Mouse (Mus musculus) layer of hippocampus, adult 9-10 months (tissue): ENCODE measurements around the gene Elmsan1.

Source experiments
- DNase-seq: peaks from one replicate; pipeline ENCODE4 v3.0.0; 2022; ENCODE audit warnings: low spot score

Elmsan1 gene

GRCm38 (mm10) chr12:84148622-84149012, 70.1 kb downstream of the Elmsan1 start:
- no peak for DNase-seq

DNA sequence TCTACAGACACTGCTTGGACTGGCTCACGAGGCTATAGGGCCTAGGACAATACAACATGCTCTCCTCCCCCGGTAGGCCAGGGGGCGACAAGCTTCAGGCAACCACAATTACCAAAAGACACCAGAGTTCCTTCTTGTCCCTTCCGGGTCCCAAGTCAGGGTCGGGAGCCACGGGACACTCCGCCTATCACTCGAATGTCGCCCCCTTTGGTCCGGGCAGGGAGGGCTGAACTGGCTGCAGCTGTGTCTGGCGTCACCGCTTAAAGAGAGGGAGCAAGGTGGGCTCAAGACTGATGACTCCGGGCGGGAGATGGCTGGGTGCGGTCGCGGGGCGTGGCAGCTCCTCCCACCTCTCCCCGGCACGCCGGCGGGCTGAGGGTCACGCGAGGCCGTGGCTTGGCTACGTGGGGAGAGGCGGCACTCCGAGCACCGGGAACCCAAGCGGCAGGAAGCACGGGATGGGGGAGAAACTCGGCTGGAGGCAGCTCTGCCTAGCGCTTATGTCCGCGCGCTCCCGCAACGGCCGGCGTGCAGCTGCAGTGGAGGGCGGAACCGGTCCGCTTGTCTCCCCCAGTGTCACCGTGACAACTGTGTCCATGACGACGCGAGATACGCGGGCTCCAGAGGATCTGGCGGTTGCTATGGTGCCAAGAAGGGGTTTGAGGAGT, 70.6 kb downstream of the Elmsan1 start, which contains the start of gene Pnma1:
Pnma1 (minus strand) TSS at position 536 of the 668 bp plus-strand sequence.
- DNase-seq, result no peak

- no peak for DNase-seq
Observed at GRCm38 (mm10) chr12:84142281-84143050, 76.2 kb downstream of the Elmsan1 start.

GRCm38 (mm10) chr12:84141271-84141670, 77.4 kb downstream of the Elmsan1 start:
- no peak for DNase-seq

- no peak for DNase-seq
Observed at GRCm38 (mm10) chr12:84140135-84140534, 78.5 kb downstream of the Elmsan1 start.

GRCm38 (mm10) chr12:84137131-84137530, 81.5 kb downstream of the Elmsan1 start:
- no peak for DNase-seq

- DNase-seq, result no peak
Observed at GRCm38 (mm10) chr12:84132265-84132664, 86.4 kb downstream of the Elmsan1 start.

DNA sequence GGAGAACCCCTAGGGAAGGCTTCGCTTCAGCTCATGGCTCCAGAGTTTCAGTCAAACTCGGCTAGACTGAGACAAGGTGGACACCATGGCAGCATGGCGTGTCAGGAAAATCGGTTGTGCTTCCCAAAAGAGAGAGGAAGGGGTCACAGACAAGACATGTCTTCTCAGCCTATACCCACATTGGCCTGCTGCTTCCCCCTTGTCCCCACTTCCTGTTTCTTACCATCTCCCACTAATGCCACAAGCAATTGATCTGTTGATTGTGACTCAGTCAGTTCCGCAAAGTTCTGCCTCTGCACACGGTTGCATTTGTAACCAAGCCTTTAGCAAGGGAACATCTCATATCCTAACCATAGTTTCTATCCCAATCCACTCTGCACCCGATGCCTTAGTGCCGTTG, 88.8 kb downstream of the Elmsan1 start:
- no peak for DNase-seq

GRCm38 (mm10) chr12:84128576-84128975, 90.1 kb downstream of the Elmsan1 start:
- DNase-seq, result no peak

GRCm38 (mm10) chr12:84126899-84127298, 91.8 kb downstream of the Elmsan1 start:
- no peak for DNase-seq

DNA sequence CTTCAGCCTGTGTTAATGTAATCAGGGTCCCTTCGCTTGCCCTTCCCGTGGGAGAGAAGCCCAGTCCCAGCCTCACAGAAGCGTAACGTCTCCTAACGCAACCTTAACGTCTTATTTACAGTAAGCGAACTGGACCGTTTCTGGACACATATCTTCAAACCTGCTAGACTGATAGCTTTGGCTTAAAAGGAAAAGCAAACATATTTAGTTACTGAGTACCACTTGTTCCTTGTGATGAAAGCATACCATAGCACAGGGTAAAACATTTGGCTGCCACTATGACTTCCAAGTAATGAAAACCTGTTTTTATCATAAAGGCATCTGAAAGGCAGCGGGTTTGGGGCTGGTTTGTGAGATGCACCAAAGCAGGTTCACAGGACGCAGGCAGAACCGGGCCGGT, 92.8 kb downstream of the Elmsan1 start:
- DNase-seq, result no peak

DNA sequence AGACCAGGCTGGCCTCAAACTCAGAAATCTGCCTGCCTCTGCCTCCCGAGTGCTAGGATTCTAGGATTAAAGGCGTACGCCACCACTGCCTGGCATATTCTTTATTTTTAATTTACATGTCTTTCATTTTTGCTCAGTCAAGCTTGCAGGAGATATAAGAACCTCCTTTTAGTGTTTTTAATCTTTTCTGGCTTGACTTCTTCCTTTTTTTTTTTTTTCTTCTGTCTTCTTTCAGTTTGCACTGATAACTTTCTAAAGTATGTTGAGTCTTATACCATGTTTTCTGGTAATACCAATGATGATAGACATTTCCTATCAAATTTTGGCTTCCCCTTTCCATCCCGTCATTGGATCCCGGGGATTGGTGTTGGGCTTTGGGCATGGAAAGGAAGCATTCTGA, 99.1 kb downstream of the Elmsan1 start:
- no peak for DNase-seq

DNA sequence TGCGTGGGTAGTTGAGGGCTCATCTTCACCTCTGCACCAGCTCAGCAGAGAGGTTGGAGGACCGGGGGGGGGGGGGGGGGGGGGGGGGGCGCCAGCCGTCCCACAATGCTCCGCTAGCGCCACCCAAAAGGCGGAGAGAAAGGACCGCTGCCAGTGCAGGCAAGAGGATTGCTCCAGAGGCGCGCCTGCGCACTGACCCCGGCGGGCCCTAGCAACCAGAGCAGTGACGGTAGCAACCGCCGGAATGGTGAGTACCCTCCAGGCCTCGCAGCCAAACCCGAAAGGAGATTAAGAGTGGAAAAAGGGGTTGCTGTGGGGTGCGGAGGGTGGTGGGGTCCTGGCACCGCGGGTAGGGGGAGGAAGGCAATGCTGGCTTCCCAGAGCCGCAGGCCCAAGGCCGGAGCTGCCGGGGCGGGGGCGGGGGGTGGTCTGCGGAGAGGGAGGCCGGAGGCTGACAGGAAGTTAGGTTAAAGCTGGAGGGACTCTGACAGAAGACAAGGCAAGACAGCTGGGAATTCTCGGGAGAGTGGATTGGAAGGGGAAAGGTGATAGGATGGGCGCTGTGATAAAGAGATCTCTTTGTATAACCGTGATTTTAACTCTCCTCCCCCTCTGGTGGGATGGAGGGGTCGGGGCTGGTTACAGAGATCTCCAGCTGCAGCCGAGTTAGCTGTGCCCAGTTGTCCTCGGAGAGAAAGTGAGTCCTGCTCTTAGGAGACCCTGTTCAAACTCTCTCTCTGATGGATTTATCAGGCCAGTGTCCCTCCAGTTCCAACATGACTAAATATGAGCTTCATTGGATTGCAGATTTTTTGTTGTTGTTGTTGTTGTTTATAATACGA, 104.3 kb downstream of the Elmsan1 start, which contains the start of gene Dnal1:
Dnal1 (plus strand) TSS at position 214 of the 842 bp plus-strand sequence.
- DNase-seq, result peak; percentile 43

- DNase-seq, result no peak
Observed at GRCm38 (mm10) chr12:84113676-84114075, 105.0 kb downstream of the Elmsan1 start.

DNA sequence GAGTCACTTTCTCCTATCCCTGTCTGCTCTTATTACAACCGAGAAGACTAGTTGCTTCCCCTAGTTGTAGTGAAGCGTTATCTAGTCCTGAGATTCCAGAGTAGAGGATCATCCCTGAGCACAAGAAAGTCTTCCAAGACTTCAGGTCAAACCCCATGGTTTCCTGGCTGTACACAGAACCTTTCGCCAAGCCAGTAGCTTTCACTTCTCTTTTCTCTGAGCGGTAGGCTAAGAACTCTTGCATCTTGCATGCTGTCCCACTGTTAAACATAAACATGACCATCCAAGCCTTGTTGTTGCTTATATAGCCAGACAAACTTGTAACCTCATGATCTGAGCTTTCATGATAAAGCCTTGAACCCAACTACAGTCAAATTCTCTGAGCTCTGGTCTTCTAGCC, 107.9 kb downstream of the Elmsan1 start:
- DNase-seq, result no peak

- DNase-seq, result no peak
Observed at GRCm38 (mm10) chr12:84109924-84110323, 108.8 kb downstream of the Elmsan1 start.

- DNase-seq, result no peak
Observed at GRCm38 (mm10) chr12:84107692-84108091, 111.0 kb downstream of the Elmsan1 start.

DNA sequence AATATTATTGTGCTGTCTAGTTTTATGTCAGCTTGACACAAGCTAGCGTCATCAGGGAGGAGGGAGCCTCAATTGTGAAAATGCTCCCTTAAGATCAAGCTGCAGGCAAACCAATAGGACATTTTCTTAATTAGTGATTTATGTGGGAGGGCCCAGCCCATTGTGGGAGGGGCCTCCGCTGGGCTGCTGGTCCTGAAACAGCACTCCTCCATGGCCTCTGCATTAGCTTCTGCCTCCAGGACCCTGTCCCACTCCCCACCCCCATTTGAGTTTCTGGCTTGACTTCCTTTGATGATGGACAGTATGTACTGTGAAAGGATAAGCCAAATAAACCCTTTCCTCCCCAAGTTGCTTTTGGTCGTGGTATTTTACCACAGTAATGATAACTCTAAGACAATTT, 111.7 kb downstream of the Elmsan1 start:
- no peak for DNase-seq

- no peak for DNase-seq
Observed at GRCm38 (mm10) chr12:84101493-84101845, 117.2 kb downstream of the Elmsan1 start.

DNA sequence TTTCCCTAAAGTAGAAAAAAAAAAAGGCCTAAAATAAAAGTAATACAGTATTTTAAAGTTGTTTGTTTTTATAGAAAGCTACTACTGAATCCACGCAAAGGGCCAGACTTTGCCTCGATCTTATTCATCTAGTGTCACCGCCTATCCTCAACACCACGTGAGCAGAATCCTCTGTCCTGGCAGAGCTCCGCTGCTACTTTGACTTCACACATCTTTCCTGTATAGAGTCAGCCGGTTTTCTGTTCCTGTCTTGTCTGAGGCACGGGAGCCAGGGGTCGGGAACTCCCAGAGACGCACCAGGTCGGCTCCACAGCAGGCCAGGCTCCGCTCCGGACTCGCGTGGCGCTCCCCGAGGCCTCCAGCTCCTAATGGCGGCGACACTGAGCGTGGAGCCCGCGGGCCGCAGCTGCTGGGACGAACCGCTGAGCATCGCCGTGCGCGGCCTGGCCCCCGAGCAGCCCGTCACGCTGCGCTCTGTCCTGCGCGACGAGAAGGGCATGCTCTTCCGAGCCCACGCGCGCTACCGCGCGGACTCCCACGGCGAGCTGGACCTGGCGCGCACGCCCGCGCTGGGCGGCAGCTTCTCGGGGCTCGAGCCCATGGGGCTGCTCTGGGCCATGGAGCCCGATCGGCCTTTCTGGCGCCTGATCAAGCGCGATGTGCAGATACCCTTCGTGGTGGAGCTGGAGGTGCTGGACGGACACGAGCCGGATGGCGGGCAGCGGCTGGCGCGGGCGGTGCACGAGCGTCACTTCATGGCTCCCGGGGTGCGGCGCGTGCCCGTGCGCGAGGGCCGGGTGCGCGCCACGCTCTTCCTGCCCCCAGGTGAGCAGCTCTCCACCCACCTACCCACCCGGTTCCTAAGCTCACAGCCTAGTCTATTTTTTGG, 117.8 kb downstream of the Elmsan1 start, which contains the start of gene Acot6:
Acot6 (plus strand) TSS at position 51 of the 889 bp plus-strand sequence.
- DNase-seq, result peak; percentile 4

DNA sequence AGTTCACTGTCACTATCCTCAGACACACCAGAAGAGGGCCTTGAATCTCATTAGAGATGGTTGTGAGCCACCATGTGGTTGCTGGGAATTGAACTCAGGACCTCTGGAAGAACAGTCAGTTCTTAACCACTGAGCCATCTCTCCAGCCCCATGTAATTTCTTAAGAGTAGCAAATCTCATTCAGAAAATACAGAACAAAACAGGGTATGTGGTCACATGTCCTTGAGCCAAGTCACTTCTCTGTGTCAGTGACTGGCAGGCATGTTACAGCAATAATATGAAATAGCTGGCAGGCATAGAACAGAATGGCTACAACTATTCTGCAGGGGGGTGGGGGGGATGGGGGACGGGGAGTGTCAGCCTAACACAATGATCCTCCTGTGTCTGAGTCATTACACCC, 118.6 kb downstream of the Elmsan1 start:
- no peak for DNase-seq
